Mouse (Mus musculus) cerebellum, adult (tissue): ENCODE data around the gene 1110032A03Rik.

Source experiments
- ATAC-seq: cut with Nextera tagmentation; 2 replicates; pipeline ENCODE4 v1.9.2; 2017; ENCODE audit warnings: mild to moderate bottlenecking, moderate library complexity, mixed read lengths; ENCODE audit not compliant: insufficient number of reproducible peaks, low FRiP score, low TSS enrichment

The 1110032A03Rik gene

GRCm38 (mm10) chr9:50774991-50775612, at the start of gene 1110032A03Rik, which contains the start of gene Alg9:
TSS of gene 1110032A03Rik (minus strand) at chr9:50775520.
TSS of gene Alg9 (plus strand) at chr9:50775019.
- ATAC-seq = peak; percentile 66; the same call in 1 of the 2 replicates

- ATAC-seq = no peak
Observed at GRCm38 (mm10) chr9:50823779-50824453, 48.6 kb upstream of the 1110032A03Rik start.

GRCm38 (mm10) chr9:50822216-50822615, 46.9 kb upstream of the 1110032A03Rik start:
- no peak for ATAC-seq

GRCm38 (mm10) chr9:50821651-50822050, 46.3 kb upstream of the 1110032A03Rik start:
- ATAC-seq = no peak

GRCm38 (mm10) chr9:50819716-50820115, 44.4 kb upstream of the 1110032A03Rik start:
- ATAC-seq = no peak

- ATAC-seq = no peak
Observed at GRCm38 (mm10) chr9:50818050-50818449, 42.7 kb upstream of the 1110032A03Rik start.

- no peak for ATAC-seq
Observed at GRCm38 (mm10) chr9:50816512-50816911, 41.2 kb upstream of the 1110032A03Rik start.

- ATAC-seq = no peak
Observed at GRCm38 (mm10) chr9:50815666-50816065, 40.3 kb upstream of the 1110032A03Rik start.

- no peak for ATAC-seq
Observed at GRCm38 (mm10) chr9:50813796-50814195, 38.5 kb upstream of the 1110032A03Rik start.

- no peak for ATAC-seq
Observed at GRCm38 (mm10) chr9:50811746-50812145, 36.4 kb upstream of the 1110032A03Rik start.

- no peak for ATAC-seq
Observed at GRCm38 (mm10) chr9:50811187-50811586, 35.9 kb upstream of the 1110032A03Rik start.

GRCm38 (mm10) chr9:50809146-50809545, 33.8 kb upstream of the 1110032A03Rik start:
- ATAC-seq = no peak

GRCm38 (mm10) chr9:50808471-50808870, 33.2 kb upstream of the 1110032A03Rik start:
- no peak for ATAC-seq

- no peak for ATAC-seq
Observed at GRCm38 (mm10) chr9:50803055-50803671, 27.8 kb upstream of the 1110032A03Rik start.

- ATAC-seq = no peak
Observed at GRCm38 (mm10) chr9:50800985-50801384, 25.7 kb upstream of the 1110032A03Rik start.

GRCm38 (mm10) chr9:50798368-50798767, 23.0 kb upstream of the 1110032A03Rik start:
- no peak for ATAC-seq

- no peak for ATAC-seq
Observed at GRCm38 (mm10) chr9:50797641-50798040, 22.3 kb upstream of the 1110032A03Rik start.

GRCm38 (mm10) chr9:50796776-50797175, 21.5 kb upstream of the 1110032A03Rik start:
- ATAC-seq = no peak

GRCm38 (mm10) chr9:50795266-50795665, 19.9 kb upstream of the 1110032A03Rik start:
- no peak for ATAC-seq

- no peak for ATAC-seq
Observed at GRCm38 (mm10) chr9:50782155-50782554, 6.8 kb upstream of the 1110032A03Rik start.

GRCm38 (mm10) chr9:50776162-50776760, 941 bp upstream of the 1110032A03Rik start:
- ATAC-seq = no peak
